Mouse (Mus musculus) heart, postnatal 4 days (tissue): ENCODE measurements at regions not wholly inside any gene's neighbourhood (a gene's known extent, or its start where the extent isn't known, plus 50 kb on each side); places are given as distances from the start of the nearest gene placed in this dataset.

Experiments
- DNase-seq: peaks from one replicate; pipeline ENCODE4 v3.0.0; 2021

DNA sequence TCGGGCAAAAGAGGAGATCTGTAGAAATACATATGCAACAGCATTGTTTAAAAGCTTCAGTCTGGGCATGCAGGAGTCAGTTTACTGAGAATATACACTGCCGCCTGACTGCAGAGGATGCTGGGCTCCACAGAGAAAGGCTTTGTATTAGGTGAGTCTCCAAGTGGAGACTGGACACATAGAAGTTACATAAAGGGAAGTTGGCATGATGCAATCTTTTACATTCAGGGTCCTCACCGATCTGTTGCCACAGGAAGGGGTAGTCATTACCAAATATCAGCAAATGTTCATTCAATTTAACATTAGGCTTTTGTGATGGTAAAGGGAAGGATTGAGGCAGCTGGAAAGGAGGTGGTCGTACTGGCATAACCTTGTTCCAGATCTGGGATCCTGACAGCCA lies 89.7 kb upstream of the Arntl start:
- DNase-seq = no peak

DNA sequence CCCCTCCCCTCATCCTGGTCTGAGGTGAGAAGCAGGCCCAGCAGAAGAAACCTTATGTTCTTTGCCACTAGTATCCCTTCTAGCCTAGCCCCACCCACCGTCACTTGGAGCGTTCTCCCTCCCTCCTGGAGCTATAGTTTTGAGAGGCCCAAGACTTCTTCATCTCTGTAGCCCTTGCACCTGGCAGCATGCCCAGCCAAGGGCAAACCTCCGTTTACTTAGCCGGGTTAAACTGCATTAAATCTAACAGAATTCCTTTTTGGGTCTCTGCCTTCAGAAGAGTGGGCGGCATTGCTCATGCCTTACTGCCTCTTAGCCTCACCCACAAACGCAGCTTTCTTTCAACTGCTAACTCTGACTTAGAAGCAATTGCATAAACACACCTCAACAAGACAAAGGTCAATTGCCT lies 85.3 kb upstream of the Arntl start:
- DNase-seq = no peak

DNA sequence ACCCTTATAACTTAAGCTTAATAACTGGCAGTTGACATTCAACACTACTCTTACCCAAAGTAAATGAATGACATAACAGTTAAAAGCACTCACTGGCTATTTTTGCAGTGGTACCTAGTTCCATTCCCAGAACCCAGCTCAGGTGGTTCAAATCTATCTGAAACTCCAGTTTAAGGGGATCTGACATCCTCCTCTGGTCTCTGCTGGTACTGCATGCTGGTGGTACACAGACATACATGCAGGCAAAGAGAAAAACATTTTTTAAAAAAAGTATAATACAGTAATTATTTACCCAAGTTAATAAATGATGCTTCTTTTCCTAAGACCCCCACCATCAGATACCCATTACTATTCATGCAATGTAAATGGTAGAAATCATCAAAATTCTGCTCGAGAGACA lies 81.3 kb upstream of the Arntl start:
- DNase-seq = no peak

DNA sequence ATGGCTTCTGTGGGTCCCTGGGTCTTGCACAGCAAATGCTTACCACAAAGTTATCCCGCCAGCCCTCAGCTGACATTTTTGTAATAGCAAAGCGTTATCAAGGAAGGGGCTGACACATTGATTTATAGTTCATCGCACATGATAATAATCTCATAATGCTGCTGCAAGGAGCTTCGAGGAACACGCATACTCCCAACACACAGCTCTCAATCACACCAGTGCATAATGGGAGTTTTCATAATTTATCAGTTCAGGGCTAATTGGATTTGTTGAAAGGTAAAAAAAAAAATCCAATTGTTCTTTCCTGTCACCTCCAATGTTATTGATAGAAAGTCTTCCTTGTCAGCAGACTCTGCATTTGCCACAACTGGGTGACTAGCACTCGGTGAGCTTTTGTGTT lies 76.7 kb upstream of the Arntl start:
- no peak for DNase-seq

DNA sequence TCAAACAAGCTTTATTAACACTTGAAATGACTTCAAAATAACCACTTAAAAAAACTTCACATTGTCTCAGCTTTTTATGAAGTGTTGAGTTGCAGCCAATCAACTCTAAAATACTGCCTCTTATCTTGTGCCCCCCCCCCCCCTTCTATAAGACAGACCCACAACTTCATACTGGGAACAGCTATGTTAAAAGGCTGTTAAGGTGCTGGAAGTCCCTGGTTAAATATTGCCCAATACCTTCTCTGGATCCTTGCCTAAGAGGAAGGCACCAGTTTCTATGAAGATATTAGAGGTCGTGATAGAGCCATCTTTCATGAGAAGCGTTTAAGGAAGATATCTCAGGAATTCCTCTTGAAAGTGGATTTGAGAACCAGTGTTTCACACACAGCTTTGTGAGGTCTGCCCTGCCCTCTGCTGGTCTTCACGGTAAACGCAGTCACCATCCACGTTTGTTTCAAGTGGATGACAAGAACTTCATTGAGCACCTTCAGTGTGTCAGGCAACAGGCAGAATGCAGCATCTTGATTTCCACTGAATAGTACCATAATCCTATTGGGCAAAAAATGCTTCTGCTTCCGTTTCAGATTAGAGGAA lies 75.2 kb upstream of the Arntl start:
- DNase-seq = peak; percentile 86

DNA sequence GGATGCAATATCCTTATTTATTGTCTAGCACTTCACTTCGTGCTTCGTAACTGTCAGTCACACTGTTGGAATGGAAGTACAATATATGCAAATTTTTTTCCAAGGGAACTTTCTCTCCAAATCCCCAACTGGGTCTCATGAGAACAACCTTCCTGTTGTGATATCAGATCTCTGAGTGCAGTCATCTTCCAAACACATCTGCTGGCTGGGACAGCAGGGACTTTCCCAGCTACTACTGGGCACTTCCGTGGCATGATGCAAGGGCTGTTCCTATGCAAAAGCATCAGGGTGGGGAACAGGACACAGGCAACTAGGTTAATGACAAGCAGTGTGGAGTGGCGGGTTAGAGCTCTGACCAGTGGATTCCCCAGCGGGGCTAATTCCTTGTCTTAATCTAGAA lies 73.4 kb upstream of the Arntl start:
- DNase-seq = no peak

DNA sequence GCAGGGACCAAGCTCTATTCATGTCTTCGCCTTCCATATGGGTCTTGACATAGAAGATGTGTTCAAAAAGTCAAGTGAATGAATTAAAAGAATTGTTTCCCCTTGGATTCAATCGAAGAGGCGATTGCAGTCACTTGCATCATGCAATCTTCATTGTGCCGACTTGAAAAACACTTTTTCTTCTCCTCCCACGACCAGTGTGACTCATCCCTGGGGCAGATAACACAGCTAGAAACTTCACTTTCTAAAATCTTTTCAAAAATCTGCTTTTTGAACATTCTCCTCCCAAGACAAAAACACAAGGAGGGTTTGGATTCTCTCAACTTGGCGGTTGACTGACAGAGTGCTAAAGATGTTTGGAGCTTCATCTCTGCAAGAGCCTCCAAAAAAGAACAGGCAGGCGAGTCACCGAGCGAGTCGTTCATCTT lies 67.2 kb upstream of the Arntl start:
- DNase-seq = no peak

DNA sequence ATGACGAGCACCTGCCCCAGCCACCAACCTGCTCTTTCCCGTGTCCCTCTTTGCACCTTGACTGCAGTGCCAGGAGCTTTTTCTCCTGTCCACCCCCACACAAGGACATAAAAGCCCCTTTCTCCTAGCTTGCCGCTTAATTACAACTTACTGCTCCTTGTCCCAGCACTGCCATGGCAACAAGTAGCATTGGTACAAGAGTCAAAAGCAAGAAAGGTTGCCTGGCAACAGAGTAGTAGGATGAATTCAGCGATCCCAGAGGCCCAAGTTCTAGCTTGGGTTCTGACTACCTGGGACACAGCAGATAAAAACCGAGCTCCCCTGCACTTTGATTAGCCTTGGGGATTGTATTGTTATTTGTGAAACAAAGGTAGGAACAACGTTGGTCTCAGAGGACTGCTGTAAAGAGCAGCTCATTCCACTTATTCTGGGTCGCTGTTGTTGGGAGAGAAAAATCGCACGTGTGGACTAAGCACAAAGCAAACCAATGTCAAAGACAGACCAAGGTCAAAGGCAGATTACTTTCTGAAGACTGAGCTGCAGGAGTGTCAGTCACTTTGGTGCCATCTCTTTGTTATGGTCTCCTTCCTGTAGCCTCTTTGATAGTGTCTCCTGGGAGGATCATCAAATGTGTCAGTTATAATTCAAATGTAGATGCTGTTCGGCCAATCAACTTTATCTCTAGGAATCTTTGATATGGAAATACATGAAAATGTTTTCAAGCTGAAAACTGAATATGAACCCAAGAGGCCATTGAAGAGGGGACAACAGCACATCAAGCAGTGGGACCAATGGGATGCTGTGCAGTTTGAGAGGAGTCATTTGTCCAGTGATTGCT lies 65.2 kb upstream of the Arntl start:
- DNase-seq = no peak

DNA sequence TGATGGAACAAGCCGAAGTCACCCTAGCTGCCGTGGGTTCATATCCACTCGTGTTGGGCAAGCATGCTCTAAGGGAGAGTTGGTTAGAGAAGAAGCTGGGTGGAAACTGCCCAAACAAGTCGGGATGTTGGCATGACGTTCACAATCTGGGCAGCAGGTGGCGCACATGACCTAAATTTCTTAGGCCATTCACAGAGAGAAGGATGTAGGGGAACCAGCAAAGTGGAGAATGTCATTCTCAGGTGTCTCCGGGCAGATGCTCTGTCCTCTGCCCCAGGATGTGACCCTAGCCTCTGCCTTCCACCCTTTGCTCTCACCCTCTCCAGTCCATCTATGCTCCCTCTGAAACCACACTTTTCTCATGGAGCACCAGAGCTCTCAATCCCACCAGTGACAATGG lies 63.7 kb upstream of the Arntl start:
- peak; percentile 91 for DNase-seq

DNA sequence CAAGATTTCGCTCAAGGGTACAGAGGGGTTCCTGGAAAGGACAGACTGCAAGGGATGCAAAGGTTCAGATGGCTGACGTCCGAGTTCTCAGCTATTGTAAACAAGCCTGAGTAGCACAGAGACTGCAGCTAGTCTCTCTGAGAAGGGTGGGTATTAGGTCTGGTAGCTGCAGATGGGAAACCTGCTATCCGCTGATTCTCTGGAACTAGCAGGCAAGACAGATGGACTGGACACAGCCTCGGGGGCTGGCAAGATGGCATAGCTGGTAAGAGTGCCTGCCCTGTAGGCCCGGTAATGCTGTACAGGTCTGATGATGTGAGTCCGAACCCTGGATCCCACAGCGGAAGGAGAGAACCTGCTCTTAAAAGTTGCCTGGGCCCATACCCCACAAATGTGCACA lies 62.2 kb upstream of the Arntl start:
- no peak for DNase-seq

DNA sequence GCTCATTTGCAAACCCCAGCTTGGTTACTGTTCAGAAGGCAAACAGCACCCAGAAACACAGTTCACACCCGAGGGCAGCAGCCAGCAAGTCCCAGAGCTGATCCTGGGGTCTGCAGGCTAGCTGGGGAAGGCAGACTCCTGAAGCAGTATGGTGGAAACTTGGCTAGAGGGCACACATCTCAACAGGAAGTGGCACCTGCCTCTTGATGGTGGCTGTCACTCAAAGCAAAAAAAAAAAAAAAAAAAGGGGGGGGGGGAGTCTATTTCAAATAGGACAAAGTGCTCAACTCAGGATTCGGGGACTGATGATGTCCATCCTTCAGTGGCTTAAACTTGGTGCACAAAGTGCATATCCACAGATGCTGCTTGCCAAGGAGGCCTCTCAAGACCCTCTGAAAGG lies 61.2 kb upstream of the Arntl start:
- no peak for DNase-seq

DNA sequence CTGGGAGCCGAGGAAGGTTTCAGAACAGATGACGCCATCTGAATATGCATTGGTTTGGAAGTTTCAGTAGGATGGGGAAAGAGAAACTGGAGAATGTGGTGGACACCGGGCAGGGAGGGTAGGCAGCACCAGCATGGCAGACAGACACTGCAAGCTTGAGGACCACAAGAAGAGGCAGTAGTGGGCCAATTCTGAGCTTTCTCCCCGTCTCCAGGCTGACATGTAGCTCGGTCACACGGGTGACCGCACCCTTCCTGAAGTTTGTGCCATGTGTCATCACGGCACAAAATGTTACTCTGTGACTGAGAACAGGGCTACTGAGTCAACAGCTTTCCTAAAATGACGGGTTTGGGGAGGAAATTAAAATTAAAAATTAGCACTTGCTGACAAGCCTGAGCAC lies 60.7 kb upstream of the Arntl start:
- no peak for DNase-seq

DNA sequence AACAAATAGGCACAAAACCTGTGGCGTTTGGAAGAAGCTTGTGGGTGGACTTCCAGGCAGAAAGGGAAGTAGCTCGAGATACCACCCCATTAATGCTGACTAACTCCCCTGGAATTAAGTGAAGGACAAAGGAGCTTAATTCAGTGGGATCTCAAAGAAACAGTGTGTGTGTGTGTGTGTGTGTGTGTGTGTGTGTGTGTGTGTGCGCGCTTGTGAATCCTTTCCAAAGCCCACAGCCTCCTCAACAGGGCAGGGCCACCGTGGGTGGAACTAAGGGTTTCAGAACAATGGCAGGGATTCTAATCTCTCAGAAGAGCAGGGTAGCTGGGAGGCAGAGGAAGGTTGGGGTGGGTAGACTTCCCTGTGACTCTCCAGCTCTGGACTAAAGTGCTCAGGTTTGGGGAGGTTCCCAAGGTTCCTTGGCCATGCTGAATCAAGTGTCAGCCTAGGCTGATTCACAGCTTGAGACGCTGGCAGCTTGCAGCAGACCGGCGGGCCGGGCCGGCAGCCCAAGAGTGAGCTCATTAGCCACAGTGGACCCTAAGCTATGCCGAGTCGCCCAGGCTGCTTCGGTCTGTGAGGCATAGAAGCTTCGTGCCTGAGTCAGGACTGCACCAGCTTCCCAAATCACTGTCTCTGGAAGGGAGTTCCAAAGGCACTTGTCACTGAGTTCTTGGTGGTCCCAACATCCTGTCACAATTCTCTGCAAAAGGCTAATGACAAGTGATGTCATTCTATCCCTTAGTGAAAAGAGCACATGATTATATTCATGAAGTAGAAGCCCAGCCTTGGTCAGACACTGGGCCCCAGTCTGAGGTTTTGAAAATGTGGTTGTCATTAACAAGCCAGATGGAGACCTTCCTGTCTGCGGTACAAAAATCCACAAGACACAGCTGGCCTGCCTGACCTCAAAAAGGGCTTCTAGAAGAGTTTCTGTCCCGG lies 59.6 kb upstream of the Arntl start:
- DNase-seq = peak; percentile 67

DNA sequence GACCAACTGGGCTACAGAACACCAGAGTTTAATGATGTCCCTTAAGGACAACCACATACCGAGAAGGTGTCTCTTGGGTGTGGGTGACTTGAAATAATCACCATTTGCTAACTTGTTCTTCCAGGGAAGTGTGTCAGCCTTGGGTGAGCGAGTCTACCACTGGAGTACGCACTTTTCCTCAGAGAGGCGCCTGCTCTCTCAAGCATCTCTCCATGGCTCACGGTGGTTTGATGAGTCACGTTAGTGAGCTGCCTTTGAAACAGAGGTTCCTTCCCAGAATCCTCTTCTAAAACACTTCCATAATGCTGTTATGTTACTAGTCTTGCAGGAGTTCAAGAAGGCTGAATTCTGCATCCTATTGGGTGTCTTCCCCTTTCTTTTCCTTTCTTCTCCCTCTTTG lies 58.6 kb upstream of the Arntl start:
- DNase-seq = no peak

DNA sequence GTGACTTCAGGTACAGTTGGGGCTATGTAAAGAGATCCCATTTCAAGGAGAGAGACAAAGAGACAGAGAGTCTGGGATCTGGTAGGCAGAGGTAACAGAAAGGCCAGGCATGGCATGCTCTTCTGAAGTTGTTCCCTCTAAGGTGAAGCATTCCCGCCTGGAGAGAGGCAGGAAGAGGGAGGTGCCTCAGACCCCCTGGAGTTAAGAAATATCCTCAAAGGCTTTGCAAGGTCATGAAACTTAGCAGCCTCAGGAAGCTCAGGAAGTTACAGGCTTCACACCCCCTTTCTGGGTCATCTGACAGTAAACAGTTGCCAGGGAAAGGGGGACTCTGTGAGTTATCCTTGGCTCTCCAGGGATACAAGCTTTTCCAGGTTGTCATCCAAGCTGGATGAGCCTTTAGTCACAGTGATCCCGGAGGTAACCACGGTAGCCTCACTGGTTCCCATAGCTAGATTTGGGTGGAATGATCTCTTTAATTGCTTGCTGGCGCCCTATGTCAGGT lies 57.2 kb upstream of the Arntl start:
- no peak for DNase-seq

DNA sequence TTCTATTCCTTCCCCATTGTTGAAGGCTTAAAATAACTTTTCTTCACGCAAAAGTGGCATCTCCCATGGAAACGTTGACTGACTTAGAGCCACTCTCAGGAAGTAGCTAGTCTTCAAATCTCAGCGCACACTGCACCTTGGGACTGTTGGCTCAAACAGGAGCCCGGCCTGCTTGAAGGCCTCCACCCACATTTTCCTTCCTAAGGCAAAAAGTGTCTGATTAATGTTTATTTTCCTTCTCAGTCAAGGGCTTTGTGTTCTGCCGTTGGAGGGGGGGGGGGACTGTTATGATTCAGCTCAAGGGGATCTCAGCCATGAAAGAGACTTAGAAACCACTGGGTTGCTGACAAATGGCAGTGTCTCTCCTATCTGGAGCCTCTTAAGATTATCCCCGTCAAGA lies 56.5 kb upstream of the Arntl start:
- no peak for DNase-seq

DNA sequence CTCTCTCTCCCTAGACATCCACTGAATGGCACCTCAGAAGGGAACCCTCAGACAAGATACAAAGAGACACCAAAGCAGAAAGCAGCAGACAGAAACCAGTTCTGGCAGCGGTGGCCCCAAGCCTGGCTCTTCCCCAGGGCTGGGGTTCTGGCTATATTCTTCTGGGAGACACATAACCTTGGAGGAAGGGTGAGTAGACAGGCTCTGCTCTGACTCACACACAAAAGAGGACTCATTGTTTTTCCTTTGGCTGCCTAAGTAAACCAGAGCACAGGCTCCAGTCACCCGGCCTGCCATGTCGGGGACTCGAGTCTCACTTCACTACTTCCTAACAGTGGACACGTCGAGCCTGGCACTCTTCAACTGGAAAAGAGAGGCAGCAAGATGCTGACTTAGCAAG lies 55.8 kb upstream of the Arntl start:
- DNase-seq = peak; percentile 53

DNA sequence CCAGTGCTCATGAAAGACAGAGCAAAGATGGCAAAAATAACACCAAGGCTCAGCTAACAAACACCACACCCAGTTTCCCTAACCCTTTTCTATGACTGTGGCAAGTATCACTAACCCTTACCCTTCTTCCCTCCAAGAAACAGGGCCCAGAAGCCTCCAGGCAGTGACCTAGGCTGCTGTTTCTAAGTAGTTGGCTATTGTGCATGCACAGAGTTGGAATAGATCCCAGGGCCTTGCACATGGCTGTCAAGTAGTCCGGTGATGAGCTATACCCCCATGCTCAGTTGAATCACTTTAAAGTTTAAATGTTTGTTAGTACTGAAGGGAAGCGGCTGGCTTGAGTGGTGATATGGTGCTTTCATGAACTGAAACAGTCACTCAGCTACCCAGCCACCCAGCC lies 53.9 kb upstream of the Arntl start:
- DNase-seq = no peak

DNA sequence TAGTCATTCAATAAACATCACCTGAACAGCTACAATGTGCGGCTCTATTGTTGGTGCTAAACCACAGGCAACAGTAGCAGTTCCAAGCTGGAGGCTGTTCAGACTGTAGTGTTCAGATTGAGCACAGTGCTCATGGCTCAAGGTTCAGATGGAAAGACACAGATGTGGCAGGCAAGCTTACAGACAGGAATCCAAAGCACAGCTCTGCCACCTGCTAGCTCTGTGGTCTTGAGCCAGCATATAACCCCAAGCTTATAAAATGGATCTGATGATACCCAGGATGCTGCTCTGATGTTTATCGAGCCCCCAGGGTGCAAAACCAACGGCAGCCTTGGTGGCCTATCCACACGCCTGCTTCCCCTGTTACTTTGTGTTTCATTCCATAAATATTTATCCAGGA lies 53.2 kb upstream of the Arntl start:
- no peak for DNase-seq

DNA sequence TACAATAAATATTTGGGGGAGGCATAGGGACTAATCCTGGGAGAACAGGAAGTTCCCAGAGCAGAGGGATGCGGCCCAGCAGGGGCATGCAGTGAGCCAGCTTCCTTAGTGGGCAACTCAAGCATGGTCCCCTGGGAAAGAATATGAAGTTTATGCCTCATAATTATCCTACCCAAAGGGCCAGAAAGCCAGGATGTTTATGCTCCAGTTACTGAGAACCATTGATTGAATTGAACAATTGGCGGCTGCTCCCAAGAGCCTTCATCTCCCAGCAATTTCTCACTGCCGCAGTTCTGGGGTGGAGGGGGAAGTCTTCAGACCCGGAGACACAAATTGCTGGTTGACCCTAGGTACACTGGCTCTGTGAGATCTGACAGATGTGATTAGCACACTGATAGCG lies 50.9 kb upstream of the Arntl start:
- no peak for DNase-seq

DNA sequence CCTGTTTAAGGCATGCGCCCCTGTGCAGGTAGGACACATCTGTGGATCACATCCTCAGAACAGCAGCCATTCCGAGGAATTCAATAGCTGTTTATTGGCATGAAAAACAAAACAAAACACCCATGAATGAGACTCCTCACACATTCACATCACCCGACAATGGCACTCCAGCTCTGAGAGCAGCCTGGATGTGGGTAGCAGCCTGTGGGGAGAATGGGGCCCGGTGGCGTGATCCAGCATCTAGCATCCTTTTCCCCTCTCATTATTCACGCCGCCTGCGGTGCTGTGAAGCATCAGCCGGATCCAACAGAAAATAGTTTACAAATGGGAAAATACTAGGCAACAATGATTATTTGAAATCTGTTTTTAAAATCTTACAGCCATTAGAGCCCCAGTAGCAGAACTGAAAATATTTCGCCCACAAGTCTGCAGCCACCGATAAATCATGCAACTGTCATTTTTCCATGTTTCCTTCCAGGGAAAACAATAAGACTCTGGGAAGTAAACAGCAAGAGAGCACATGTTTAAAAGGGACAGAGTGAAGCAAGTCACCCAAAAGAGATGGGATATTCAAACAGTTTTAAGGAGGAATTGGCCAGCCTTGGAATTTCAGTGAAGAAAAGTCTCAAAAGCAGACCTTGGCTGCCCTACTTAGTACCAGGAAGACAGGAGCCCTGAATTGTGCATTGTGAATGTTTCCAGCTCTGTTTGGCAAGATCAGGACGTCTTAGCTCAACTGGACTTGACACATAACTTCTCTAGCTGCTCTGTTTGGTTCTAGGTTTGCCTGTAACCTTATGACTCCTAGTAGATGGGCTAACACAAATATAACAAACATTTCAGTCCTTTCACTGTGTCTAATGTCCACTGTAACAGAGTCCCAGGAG lies 50.2 kb upstream of the Arntl start:
- DNase-seq = no peak
